Mouse (Mus musculus): Measurements from ENCODE around the gene Col4a6.
A peak's percentile ranks its signal among the peaks of the same experiment; 100 is the strongest.

The Col4a6 gene

GRCm38 (mm10) chrX:141249636-141250035, 224.2 kb downstream of the Col4a6 start:
- no peak for DNase-seq (ENCODE audit: low spot score in 2 of 2)

GRCm38 (mm10) chrX:141236564-141237333, 237.1 kb downstream of the Col4a6 start:
- DNase-seq (ENCODE audit: low spot score in 2 of 2) = no peak

DNA sequence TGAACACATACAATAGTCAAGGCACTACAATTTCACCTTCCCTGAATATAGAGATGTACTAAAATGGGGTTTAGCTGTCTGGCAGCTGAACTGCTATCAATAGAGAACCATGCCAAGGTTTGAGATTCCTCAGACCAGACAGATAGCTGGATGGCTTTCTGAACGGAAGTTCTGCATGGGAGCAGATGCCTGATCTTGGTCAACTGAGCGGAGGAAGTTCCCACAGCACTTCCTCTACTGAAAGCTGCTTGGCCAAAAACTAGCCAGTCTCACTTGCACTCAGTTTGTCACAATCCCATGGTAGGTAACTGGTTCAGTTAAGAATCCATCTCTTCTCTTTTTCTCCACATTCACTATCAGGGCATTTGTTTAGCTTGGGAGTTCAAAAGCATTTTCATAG, 245.7 kb downstream of the Col4a6 start:
- no peak for DNase-seq (ENCODE audit: low spot score in 2 of 2)

GRCm38 (mm10) chrX:141212802-141213201, 261.1 kb downstream of the Col4a6 start:
- DNase-seq (ENCODE audit: low spot score in 2 of 2) = peak; percentile 5 to 36

- DNase-seq (ENCODE audit: low spot score in 2 of 2) = no peak
These were observed 274.9 kb downstream of the Col4a6 start for GRCm38 (mm10) chrX:141198993-141199392.

DNA sequence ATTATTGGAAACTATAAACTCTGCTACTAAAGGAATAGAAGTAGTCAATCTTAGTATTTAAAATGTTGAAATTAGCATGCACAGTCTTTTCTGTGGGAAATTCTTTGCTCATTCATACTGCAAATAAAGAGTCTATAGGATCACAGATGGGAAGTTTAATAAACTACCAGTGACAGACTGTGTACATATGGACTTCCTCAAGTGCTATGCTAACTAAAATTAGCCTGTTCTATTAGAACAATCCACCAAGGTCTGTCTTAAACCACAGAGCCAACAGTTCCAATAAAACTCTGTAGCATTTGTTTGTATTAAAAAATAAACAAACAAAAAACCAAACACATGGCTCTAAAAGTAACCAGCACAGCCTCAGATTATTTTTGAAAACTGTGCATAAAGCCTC, 278.8 kb downstream of the Col4a6 start:
- no peak for DNase-seq (ENCODE audit: low spot score in 2 of 2)

GRCm38 (mm10) chrX:141175353-141175752, 298.5 kb downstream of the Col4a6 start:
- DNase-seq (ENCODE audit: low spot score in 2 of 2) = peak in 1 of 2 experiments; percentile 21

GRCm38 (mm10) chrX:141165067-141165466, 308.8 kb downstream of the Col4a6 start:
- DNase-seq (ENCODE audit: low spot score in 2 of 2) = no peak

DNA sequence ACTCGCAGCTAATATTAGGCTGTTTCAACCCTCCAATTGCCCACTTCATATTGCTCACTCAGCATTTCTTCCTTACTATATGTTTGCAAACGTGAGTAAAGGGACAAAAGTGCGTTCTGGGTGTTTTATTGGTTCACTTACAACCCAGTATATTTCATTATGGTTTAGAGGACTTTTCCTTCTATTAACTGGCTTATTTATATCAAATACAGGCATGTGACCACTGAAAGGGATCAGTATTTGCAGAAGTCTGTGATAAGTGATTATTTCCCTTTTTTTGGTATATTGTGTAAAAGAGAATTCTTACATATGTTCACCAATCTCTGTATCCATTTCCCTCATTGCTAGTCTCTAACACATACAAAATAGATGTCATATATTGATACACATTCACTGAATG, 313.5 kb downstream of the Col4a6 start:
- no peak for DNase-seq (ENCODE audit: low spot score in 2 of 2)

GRCm38 (mm10) chrX:141158160-141158559, 315.7 kb downstream of the Col4a6 start:
- DNase-seq (ENCODE audit: low spot score in 2 of 2) = no peak

DNA sequence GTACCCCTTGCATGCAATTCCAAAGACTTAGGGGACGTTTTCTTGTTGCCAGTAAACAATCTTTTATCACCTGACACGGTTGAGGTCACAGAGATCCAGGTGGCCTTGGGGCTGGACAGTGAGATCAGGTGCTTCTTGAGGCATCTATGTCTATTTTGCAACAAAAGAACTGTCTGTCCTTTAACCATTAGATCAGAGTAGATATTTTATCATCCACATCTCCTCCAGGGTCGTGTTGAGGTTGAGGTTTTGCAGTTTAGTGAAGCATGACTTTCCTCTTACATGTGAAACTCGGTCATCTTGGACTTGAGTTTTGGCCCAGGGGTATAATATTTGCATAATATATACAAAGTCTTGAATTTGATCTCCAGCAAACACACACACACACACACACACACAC, 316.2 kb downstream of the Col4a6 start:
- no peak for DNase-seq (ENCODE audit: low spot score in 2 of 2)

DNA sequence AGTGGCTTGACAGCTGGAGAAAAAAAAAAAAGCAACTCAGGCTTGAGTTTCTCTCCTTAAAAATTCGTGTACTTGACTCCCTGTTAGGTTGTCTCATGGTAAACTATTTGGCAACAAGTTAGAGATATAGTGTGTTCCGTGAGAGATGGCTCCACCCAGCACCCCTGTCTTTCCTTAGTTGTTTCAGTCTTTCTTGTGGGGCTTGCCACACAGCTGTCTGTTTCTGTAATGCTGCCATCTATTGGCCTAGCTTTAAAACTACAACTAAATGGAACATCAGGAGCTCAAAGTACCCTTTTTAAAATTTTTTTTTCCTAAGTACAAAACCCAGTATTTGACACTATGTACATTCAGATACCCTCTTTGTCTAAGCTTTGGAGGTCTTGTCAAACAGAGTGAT, 317.2 kb downstream of the Col4a6 start:
- no peak for DNase-seq (ENCODE audit: low spot score in 2 of 2)

DNA sequence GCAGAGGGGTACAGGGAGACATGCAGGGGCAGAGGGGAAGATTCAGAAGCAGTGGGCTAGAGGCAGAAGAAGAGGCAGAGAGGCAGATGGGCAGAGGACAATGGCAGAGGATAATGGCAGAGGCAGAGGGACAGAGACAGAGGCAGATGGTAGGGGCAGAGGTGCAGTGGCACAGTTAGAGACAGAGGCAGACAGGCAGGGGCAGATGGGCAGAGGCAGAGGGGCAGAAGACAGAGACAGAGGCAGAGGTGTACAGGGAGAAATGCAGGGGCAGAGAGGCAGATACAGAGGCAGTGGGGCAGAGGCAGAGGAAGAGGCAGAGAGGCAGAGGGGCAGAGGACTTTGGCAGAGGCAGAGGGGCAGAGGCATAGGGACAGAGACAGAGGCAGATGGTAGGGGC, 322.7 kb downstream of the Col4a6 start:
- DNase-seq (ENCODE audit: low spot score in 2 of 2) = no peak

- no peak for DNase-seq (ENCODE audit: low spot score in 2 of 2)
These were observed 323.6 kb downstream of the Col4a6 start for GRCm38 (mm10) chrX:141150290-141150689.

DNA sequence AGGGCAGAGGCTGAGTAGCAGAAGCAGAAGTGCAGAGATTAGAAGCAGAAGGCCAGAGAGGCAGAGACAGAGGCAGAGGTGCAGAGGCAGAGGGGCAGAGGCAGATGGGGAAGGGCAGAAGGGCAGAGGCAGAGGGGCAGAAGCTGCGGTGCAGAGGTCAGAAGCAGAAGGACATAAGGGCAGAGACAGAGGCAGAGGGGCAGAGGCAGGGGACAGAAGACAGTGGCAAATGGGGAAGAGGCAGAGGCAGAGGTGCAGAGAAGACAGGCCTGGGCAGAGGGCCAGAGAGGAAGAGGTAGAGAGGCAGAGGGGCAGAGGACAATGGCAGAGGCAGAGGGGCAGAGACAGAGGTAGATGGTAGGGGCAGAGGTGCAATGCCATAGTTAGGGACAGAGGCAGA, 324.2 kb downstream of the Col4a6 start:
- DNase-seq (ENCODE audit: low spot score in 2 of 2) = no peak
